Mouse (Mus musculus) limb, embryonic 13.5 days (tissue): ENCODE data around the gene Ttll8. TPM values are rescaled to one million over a fixed set of nuclear protein-coding genes. Genes with fewer than 3 reads are reported as not detected.
A peak's percentile ranks its signal among the peaks of the same experiment; 100 is the strongest.

Source experiments
- ATAC-seq: fragments of 200-750 bp; cut with Nextera tagmentation; 2 replicates; pipeline ENCODE4 v1.8.0; 2017; ENCODE audit warnings: low read depth, moderate number of reproducible peaks, moderate TSS enrichment; ENCODE audit not compliant: low FRiP score
- H3K27ac ChIP-seq: fragments of 300-500 bp; sonication (generic); 2 replicates; pipeline ENCODE4 v1.5.1; 2015; ENCODE audit warnings: inconsistent platforms, mild to moderate bottlenecking, moderate library complexity
- H3K27me3 ChIP-seq: fragments of 300-500 bp; sonication (generic); 2 replicates; pipeline ENCODE4 v1.6.1; 2015; ENCODE audit warnings: mild to moderate bottlenecking, inconsistent platforms
- H3K36me3 ChIP-seq: fragments of 300-500 bp; sonication (generic); 2 replicates; pipeline ENCODE4 v1.6.1; 2015; ENCODE audit warnings: inconsistent platforms, mild to moderate bottlenecking, moderate library complexity
- H3K4me1 ChIP-seq: fragments of 300-500 bp; sonication (generic); 2 replicates; pipeline ENCODE4 v1.6.1; 2015; ENCODE audit warnings: inconsistent platforms
- H3K4me2 ChIP-seq: fragments of 300-500 bp; sonication (generic); replicated peaks from 2 replicates; pipeline ENCODE4 v1.6.1; 2015; ENCODE audit warnings: inconsistent platforms, mild to moderate bottlenecking, moderate library complexity
- H3K4me3 ChIP-seq: fragments of 300-500 bp; sonication (generic); 2 replicates; pipeline ENCODE4 v1.5.1; 2015; ENCODE audit warnings: moderate library complexity, mild to moderate bottlenecking, inconsistent platforms
- H3K9ac ChIP-seq: fragments of 300-500 bp; sonication (generic); 2 replicates; pipeline ENCODE4 v1.6.1; 2015; ENCODE audit warnings: mild to moderate bottlenecking, inconsistent platforms
- H3K9me3 ChIP-seq: fragments of 300-500 bp; sonication (generic); 2 replicates; pipeline ENCODE4 v1.6.1; 2016; ENCODE audit warnings: inconsistent platforms
- WGBS: fragments of 180-500 bp; shearing (Covaris S2); methylation state at CpG from one replicate; pipeline ENCODE4 v1.1.7; 2015; 5-methylcytosine and 5-hydroxymethylcytosine counted together
- polyA plus RNA-seq: library from polyadenylated mRNA; unstranded; fragments of >200 nt; fragmentation: Nextera tagmentation; extraction: Ambion mirVana; gene quantifications from 2 replicates; pipeline ENCODE4 v1.2.1, GENCODE M21; 2015

Gene Ttll8
- polyA plus RNA-seq, 1 experiment from 2014 or later = not detected

DNA sequence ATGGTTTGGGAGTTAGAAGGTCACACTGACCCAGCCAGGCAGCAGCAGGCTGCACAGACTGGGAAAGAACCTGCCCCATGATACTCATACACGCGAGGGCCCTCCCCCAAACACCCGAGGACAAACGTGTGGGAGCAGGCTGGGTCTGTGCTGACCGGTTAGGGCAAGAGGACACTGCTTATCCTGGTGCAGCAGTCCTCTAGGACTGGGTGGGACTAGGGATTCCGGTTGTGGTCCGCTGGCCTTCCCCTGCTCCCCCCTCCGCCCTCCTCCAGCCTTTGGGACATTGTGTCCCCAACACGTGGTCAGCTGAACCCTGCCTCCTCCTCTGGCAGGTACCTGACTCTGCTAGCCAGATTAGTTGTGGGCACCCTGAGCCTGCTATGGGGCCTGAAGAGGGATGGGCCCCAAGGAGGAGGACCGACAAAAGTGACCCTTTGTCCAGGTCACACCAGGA lies 78.6 kb downstream of the Ttll8 start:
- Histone ChIP-seq H3K4me2 (peak overlapping the region; percentile 50; the same call in 1 of the 2 replicates), H3K9ac (no peak overlapping the region), H3K36me3 (no peaks in the 10 kb centered on the region), H3K27me3 (0 out of 2 replicates have a peak, but pooled peaks cover 8% of the 10 kb centered on the region), H3K4me3 (no peak overlapping the region), H3K9me3 (no peaks in the 10 kb centered on the region), H3K4me1 (peaks cover 5% of the 10 kb centered on the region; the same call in 1 of the 2 replicates), H3K27ac (no peak overlapping the region)
- 0 out of 2 replicates have a peak, but pooled peaks have one; percentile 30 for ATAC-seq
- WGBS = 36% methylated on average over 10 of the region's 10 CpGs

DNA sequence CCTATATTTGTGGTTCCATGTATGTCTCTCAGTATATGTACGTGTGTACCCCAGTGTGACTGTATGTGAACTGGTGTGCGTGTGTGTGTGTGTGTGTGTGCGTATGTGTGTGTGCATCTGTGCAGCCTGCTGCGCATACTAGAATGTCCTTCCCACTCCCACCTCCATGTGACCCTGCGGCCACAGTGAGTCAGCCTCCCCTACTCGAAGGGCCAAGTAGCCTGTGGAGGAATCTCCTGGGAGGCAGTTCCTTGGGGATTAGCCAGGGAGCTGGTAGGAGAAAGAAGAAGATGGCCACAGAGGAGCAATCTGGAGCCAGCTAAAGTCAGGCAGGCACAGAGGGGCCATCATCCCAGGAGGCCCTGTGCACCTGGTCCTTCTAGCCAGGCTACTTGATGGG lies 79.7 kb downstream of the Ttll8 start:
- ATAC-seq = no peak
- H3K4me3 ChIP-seq = no peak overlapping the region
- H3K9me3 ChIP-seq = no peaks in the 10 kb centered on the region

DNA sequence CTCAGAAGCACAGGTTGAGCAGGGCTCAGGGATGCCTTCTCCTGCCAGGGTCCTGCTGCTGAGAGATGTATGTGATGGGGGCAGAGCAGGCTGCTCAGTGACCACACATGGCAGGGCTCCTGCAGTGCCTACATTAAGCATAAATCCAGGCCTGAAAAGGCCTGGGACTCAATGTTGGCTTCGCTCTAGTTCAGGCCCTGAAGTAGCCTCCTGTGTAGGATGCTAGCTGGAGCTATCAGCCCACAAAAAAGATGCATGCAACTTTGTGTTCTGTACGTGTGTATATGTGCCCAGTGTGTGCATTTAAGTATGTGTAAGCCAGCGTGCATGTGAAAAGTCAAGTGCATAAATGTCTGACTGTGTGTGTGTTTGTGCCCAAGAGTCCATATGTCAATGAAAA lies 80.2 kb downstream of the Ttll8 start:
- Histone ChIP-seq H3K27ac (no peak overlapping the region), H3K27me3 (0 out of 2 replicates have a peak, but pooled peaks cover 8% of the 10 kb centered on the region), H3K4me2 (no peak overlapping the region), H3K36me3 (no peaks in the 10 kb centered on the region), H3K9me3 (no peaks in the 10 kb centered on the region), H3K4me1 (peaks cover 5% of the 10 kb centered on the region; the same call in 1 of the 2 replicates), H3K9ac (no peak overlapping the region), H3K4me3 (no peak overlapping the region)
- no peak for ATAC-seq
- WGBS = 89% methylated on average over 3 of the region's 3 CpGs

More for the DNA sequence above, 79.7 kb downstream of the Ttll8 start:
- Histone ChIP-seq H3K4me2 (no peak overlapping the region), H3K27ac (no peak overlapping the region), H3K27me3 (0 out of 2 replicates have a peak, but pooled peaks cover 8% of the 10 kb centered on the region), H3K9ac (no peak overlapping the region), H3K36me3 (no peaks in the 10 kb centered on the region), H3K4me1 (peaks cover 5% of the 10 kb centered on the region; the same call in 1 of the 2 replicates)
- 81% methylated on average over 6 of the region's 6 CpGs for WGBS

DNA sequence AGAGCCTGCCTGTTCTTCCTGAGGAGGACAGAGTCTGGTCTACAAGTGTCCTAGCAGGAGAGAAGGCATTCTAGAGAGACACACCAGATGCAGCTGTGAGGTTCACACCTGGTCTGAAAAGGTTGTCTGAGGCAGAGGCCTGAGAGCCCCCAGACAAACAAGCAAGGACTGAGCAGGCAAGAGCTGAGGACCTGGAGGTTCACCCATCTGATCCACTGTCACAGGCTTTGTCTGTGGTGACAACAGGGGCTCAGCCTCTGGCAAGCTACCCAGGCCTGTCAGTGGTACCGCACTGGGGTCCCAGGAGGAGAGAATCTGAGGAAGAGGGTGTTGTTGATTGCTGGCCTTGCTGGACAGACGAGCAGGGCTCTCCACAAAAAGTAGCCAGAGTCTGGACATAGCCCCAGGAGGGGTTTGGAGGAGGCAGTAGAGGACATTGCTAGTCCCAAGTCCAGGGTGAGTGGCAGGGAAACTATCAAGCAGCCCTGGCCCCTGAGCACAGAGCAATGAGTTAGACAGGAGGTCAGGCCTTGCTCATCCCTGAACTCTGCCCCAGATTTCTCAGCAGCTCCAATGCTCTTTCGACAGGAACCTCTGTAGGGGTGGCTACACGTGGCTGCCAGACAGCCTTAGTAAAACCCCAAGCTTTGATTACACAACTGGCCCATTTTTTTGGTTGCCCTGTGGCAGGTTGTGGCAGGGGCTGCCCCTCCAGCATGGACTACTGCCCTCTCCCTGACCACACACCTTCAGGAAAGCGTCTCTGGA lies 83.6 kb downstream of the Ttll8 start:
- ATAC-seq = no peak
- H3K4me1 ChIP-seq = peaks cover 28% of the 10 kb centered on the region
- no peak overlapping the region for H3K9ac ChIP-seq
- peaks cover 17% of the 10 kb centered on the region for H3K36me3 ChIP-seq
- no peaks in the 10 kb centered on the region for H3K9me3 ChIP-seq
- H3K4me3 ChIP-seq = no peak overlapping the region
- 65% methylated on average over 5 of the region's 5 CpGs for WGBS
- H3K27ac ChIP-seq = no peak overlapping the region
- no peak overlapping the region for H3K4me2 ChIP-seq
- H3K27me3 ChIP-seq = 0 out of 2 replicates have a peak, but pooled peaks cover 5% of the 10 kb centered on the region

DNA sequence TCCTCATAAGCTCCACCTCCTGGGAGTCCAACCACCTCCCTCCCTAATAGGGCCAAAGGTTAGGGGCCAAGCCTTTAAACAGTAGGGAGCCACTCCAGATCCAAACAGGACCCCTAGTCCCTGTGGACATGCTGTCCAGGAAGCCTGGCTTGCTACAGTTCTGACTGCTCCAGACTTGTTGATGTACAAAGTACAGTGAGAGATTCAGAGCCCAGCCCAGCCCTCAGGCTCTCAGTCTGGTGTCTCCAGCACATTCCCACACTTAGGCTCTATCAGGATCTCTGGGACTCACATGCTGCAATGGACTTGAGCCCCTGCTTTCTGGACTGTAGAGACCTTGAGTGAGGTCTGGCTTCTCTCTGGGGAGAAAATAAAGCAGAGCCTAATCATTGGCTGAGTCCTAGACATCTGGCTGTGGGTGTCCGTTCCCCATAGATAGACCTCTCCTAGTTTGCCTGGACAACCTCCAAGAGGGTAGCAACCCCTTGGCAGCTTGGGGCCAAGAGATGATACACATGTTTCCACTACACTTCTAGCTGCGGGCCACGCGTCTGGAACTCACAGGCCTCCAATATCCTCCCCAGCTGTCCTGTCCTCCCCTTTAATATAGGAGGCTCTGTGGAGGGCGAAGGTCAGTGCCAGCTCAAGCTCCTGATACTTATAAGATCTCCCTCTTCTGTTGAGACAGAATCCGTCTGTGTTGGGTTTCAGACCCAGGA lies 86.0 kb downstream of the Ttll8 start:
- Histone ChIP-seq H3K4me3 (no peak overlapping the region), H3K4me1 (peaks cover 46% of the 10 kb centered on the region), H3K27ac (peak overlapping the region; percentile 52; the same call in 1 of the 2 replicates), H3K9ac (no peak overlapping the region), H3K4me2 (no peak overlapping the region), H3K9me3 (no peaks in the 10 kb centered on the region), H3K36me3 (peaks cover 32% of the 10 kb centered on the region), H3K27me3 (no peaks in the 10 kb centered on the region)
- no peak for ATAC-seq
- WGBS = 79% methylated on average over 6 of the region's 6 CpGs

DNA sequence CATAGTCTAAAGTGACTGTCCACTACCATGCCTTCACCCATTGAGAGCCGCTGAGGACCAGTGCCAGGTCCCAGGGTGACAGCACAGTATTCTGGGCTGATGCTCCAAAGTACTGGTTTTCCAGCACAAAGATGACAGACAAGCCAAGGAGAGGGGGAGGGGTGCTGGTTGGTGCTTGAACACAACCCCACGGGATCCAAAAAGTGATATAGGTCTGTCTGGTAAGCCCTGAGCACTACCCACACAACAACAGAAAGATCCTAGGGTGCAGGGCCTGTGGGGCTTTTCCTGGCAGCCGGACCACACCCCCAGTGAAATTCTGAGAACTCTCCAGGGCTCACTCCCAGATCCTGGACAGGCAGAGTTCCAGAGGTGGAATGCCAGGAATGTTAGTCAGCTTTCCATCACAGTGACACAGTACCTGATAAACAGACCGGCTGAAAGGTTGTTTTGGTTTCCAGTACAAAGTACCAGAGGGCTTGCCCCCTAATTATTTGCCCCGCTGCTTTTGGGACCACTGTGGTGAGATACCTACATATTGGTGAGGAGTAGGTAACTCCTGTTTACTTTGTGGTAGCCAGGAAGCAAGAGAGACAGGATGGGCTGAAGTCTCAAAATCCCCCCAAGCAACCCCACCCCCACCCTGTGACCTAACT lies 86.7 kb downstream of the Ttll8 start:
- Histone ChIP-seq H3K9me3 (no peaks in the 10 kb centered on the region), H3K9ac (peak overlapping the region; percentile 25; the same call in 1 of the 2 replicates), H3K36me3 (peaks cover 32% of the 10 kb centered on the region), H3K27me3 (no peaks in the 10 kb centered on the region), H3K4me3 (no peak overlapping the region), H3K27ac (peak overlapping the region; percentile 61), H3K4me2 (no peak overlapping the region), H3K4me1 (peaks cover 46% of the 10 kb centered on the region)
- no peak for ATAC-seq
- WGBS = 21% methylated on average over 5 of the region's 5 CpGs

DNA sequence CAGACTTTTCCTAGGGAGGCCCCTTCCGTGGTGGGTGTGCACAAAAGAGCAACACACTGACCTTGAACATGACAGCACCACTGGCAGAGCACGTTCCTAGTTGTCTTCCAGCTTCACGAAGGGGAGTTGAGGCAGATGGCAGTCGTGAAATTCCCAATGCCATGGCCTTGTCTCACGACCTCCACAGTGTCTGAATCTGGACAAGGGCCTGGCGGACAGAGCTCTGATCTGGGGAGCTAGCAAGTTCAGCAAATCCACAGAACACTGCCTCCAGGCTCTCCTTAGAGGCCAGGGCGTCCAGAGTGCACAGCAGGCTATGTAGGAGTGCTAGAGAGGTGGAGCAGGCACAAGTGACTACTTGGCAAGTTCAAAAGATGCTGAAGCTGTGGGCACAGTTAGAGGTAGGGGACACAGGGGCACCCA lies 87.3 kb downstream of the Ttll8 start:
- Histone ChIP-seq H3K27me3 (no peaks in the 10 kb centered on the region), H3K27ac (peak overlapping the region; percentile 61), H3K4me2 (no peak overlapping the region), H3K4me3 (no peak overlapping the region), H3K36me3 (peaks cover 32% of the 10 kb centered on the region), H3K4me1 (peaks cover 46% of the 10 kb centered on the region), H3K9ac (0 out of 2 replicates have a peak overlapping the region, but pooled peaks have one; percentile 25), H3K9me3 (no peaks in the 10 kb centered on the region)
- WGBS = 57% methylated on average over 7 of the region's 7 CpGs
- no peak for ATAC-seq

DNA sequence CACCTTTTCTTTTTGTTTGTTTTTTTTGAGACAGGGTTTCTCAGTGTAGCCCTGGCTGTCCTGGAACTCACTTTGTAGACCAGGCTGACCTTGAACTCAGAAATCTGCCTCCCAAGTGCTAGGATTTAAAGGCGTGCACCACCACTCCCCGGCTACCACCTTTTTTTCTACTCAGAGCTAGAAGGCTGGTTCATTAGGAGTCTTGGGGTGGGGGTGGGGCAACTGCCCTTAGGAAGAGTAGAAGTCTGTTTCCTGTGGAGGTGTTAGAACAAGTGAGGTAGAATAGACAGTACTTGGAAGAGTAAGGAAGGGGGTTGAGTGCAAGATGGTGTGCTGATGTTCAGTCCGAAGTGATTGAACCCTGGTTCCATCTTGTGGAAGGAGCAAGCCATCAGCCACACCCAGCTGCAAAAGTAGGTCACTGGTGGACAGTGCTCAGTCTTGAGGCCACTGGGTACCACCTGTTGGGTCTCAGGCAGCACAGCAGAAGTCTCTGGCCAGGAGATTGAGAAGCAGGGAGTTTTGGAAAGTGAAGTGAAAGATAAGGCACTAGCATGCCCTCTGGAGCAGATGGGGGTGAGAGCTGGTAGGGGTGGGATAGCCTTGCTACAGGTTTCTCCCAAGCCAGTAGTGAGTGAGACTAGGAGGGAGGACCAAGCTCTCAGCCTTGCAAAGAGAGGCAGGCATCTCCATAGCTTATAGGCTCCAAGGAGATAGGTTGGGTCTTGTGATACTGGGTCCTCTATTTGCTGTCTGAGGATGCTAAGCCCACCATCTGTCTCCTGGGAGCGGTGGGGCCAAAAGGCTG lies 88.1 kb downstream of the Ttll8 start:
- 0 out of 2 replicates have a peak overlapping the region, but pooled peaks have one; percentile 95 for H3K4me2 ChIP-seq
- H3K27ac ChIP-seq = no peak overlapping the region
- peaks cover 51% of the 10 kb centered on the region for H3K4me1 ChIP-seq
- WGBS = 75% methylated on average over 4 of the region's 4 CpGs
- H3K36me3 ChIP-seq = peaks cover 32% of the 10 kb centered on the region
- H3K4me3 ChIP-seq = no peak overlapping the region
- no peaks in the 10 kb centered on the region for H3K9me3 ChIP-seq
- H3K27me3 ChIP-seq = no peaks in the 10 kb centered on the region
- ATAC-seq = no peak
- H3K9ac ChIP-seq = no peak overlapping the region

DNA sequence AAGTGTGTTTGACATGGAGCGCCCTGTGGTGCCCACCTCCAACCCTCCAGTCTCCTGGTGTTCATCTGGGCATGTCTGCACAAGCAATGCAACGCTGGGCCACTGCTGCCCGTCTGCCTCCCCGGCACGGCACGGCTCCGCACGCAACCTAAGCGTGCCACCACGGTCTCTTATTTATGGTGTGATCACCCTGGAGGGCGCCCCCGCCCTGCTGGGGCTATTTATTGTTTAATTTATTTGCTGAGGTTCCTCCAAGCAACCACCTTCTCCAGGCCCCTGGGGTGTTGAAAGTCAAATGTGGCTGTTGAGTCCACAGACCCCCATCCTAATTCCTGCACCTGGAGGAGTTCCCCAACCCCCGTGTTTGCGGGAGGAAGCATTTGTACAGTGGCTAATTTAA lies 89.2 kb downstream of the Ttll8 start:
- Histone ChIP-seq H3K4me1 (peaks cover 53% of the 10 kb centered on the region), H3K9ac (0 out of 2 replicates have a peak overlapping the region, but pooled peaks have one; percentile 9), H3K27ac (no peak overlapping the region), H3K27me3 (no peaks in the 10 kb centered on the region), H3K36me3 (peaks cover 32% of the 10 kb centered on the region), H3K4me3 (peak overlapping the region; percentile 85), H3K4me2 (peak overlapping the region; percentile 95), H3K9me3 (no peaks in the 10 kb centered on the region)
- 75% methylated on average over 14 of the region's 14 CpGs for WGBS
- no peak for ATAC-seq

DNA sequence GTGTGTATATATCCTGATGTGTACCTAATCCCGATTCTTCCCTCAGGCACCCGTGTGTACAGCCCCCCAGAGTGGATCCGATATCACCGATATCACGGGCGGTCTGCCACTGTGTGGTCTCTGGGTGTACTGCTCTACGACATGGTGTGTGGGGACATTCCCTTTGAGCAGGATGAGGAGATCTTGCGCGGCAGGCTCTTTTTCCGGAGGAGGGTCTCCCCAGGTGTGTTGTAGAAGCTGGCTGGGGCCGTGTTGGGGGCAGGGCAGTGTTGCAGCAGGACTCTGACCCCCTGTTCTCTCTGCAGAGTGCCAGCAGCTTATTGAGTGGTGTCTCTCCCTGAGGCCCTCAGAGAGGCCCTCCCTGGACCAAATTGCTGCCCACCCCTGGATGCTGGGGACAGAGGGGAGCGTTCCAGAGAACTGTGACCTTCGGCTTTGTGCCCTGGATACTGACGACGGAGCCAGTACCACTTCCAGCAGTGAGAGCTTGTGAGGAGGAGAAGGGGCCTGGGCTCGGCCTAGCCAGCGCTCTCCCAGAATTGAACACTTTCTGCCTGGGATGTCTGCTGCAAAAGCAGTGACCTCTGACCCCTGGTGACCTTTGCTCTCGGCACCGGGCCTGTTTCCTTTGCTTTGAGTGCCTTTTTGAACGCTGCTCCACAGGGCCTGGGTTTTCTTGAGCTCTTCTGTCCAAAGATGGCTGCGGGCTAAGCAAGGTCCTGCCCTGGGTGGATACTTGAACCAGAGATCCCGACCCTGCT lies 89.8 kb downstream of the Ttll8 start:
- Histone ChIP-seq H3K4me2 (peak overlapping the region; percentile 95), H3K27ac (peak overlapping the region; percentile 94), H3K4me1 (peaks cover 53% of the 10 kb centered on the region), H3K4me3 (peak overlapping the region; percentile 85), H3K36me3 (peaks cover 32% of the 10 kb centered on the region), H3K9ac (peak overlapping the region; percentile 87), H3K27me3 (no peaks in the 10 kb centered on the region), H3K9me3 (no peaks in the 10 kb centered on the region)
- WGBS = 40% methylated on average over 22 of the region's 22 CpGs
- no peak; the same call in 1 of the 2 replicates for ATAC-seq
